Mouse (Mus musculus) 3134 (cell line): Measurements from ENCODE around the gene Ascc2.
"Not testable (repeated sequence)": the region's sequence is repeated elsewhere in the genome, so short reads cannot be mapped to it uniquely, and the experiment has no call there.

ENCODE experiments used
- DNase-seq: peaks from one replicate; pipeline ENCODE4 v3.0.0-alpha.2; 2011; ENCODE audit warnings: low spot score; ENCODE audit not compliant: insufficient read length; ENCODE audit errors: extremely low read depth

The Ascc2 gene

GRCm38 (mm10) chr11:4680126-4680525 lies 42.6 kb downstream of the Ascc2 start:
- DNase-seq, result no peak

- DNase-seq, result no peak
Measured at GRCm38 (mm10) chr11:4683516-4683915, 46.0 kb downstream of the Ascc2 start.

- no peak for DNase-seq
Measured at GRCm38 (mm10) chr11:4684186-4684585, 46.6 kb downstream of the Ascc2 start.

DNA sequence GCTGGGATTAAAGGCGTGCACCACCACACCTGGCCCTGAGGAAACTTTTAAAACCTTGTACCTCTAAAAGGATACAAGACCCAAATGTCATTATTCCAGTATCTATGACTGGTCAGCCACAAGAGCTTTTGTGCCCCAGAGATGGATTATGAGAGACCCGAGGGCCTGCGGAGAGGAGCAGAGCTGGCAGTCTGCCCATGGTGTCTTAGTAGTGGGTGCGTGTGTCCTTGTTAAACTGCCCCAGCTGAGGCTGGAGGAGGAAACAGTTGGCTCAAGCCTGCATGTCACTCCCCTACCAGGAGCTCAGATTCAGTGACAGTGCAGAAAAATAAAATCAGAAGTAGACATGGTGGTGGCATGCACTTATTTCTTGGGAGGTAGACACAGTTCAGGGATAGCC lies 47.5 kb downstream of the Ascc2 start:
- DNase-seq, result no peak

GRCm38 (mm10) chr11:4685510-4685909 lies 48.0 kb downstream of the Ascc2 start:
- DNase-seq, result no peak

DNA sequence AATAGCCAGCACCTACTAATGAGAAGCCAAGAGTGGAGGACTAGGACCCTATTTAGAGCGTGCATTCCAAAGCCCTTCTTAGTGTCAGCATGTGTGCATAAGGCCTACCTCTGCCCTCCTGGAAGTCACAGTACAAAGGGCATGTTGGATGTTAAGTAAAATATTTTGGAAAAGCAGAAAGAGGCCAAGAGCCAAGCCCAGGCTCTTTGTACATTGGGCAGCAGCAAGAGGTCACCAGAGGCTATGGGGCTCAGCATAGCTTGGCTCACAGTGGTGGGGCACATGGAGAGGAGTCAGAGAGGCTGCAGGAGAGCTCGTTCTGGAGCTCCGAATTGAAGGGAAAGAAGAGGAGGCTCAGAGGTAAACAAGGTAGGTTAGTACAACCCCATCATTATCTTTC lies 49.5 kb downstream of the Ascc2 start:
- no peak for DNase-seq

DNA sequence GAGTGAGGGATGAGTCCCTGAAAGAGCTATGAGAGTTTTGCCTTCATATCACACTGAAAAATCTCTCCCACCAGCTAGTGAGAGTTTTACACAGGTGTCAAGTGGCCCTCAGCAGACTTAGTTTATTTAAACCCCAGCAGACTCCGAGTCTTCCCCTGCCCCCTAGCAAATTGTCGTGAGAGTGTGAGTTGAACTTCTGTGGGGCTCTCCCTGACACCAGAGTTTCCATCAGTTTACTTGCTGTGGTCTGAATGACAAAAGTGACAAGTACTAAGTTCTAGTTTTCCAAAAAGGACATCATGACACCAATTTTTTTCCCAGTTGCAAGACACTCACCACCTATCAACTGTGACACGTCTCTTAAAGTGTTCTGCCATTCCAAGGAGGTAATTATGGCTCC lies 50.3 kb downstream of the Ascc2 start:
- no peak for DNase-seq

GRCm38 (mm10) chr11:4688632-4689380 lies 51.3 kb downstream of the Ascc2 start:
- no peak for DNase-seq

DNA sequence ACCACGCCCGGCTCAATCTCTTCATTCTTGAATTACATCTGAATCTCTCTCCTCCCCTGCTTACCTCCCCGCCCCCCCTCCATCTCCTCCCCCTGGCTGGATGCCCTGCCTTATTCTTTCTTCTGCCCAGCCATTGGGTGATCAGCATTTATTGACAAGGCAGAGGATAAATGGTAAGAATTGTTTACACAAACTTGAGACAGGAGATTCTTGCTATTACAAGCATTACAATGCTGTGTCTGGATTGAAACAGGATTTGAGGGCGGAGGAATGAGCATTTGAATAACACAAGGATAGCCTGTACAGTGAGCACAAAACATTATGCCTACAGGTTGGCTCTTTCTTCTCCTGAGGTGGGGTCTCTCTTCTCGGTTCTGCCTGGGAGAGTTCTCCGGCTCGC lies 52.8 kb downstream of the Ascc2 start:
- no peak for DNase-seq

DNA sequence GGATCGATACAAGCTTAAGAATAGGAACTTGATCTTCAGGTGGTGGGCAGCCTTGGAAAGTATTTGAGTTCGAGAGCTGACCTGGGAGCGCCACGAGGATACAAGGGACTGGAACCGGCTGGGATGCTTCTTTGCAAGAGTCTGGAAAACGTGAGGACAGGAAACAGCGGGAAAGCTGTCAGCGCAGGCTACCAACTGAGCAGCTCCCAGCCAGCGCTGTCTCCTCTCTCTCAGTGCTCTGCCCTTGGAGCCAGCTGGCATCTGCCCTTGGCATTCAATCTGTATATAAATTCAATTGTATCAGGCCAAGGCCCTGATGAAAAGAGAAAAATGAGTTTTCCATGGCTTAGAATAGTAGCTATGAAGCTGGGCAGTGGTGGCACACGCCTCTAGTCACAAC lies 53.7 kb downstream of the Ascc2 start:
- no peak for DNase-seq

DNA sequence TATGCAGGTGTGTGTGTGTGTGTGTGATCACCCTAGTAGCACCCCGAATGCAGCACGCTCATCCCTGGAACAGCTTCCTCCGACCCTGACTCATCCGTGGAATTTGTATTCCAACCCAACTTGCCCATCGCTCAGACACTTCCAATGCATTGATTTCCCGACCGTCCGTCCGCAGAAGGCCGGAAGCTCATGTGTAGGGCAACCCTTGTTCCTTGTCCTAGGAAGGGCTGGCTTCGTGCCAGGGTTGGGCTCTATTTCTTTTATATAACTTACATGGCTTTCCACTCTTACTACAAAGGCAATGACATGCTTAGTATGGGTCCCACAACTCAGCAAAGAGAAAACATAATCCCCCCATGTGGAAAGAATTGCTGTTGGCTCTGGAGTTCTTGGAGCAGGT lies 54.6 kb downstream of the Ascc2 start:
- no peak for DNase-seq

DNA sequence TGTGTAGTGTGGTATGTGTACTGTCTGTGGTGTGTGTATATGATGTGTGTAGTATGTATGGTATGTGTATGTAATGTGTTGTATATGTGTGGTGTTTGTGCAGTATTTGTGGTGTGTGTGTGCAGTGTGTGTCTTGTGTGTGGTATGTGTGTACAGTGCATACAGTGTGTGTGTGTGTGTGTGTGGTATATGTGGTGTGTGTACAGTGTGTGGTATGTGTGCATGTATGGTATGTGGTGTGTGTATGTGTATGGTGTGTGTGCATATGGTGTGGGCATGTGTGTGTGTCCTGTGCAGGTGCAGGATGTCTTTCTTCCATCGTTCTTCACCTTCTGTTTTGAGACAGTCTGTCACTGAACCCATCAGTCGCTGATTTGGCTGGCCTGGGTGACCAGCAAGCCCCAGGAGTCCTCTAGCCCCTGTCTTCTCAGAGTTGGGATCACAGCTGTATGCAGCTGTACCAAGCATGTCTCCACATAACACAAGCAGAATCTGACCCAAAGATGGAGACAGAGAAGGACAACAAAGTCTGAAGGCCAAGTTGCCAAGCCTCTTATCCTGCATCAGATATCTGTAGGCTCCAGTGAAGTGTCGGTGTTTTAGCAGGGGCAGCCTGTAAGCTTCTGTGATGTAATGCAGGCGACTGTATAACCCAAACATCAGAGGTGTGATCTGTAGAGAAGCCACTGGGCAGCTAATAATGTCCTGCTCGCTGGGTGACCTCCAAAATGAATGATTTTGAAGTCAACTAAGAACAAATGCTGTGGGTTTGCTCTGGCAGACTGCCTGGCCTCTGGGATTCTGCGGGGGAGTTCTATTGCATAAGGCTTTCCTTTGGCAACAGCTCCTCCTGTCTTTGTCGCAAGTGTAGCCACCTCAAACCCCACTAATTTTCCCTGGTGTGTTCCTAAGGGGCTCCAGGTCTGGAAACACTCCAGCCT lies 59.8 kb downstream of the Ascc2 start:
- DNase-seq, result peak; percentile 65

GRCm38 (mm10) chr11:4700726-4701125 lies 63.2 kb downstream of the Ascc2 start:
- peak; percentile 75 for DNase-seq

DNA sequence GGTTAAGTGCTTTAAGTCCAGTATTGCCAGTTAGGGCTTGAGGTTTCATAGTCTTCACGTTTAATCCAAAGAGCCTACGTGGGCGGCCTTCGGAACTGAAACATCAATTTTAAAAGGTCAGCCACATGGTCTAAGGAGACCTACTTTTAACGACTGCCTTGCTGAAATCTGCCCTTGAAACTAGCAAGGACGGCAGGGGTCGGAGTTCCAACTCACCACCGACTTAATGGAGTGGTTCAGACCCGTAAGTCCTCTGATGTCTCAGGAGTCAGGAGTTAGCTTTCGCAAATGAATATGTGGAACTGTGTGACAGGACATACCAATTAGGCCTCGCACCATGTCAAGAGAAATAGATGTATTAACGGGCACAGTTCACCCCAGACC lies 66.1 kb downstream of the Ascc2 start:
- no peak for DNase-seq

GRCm38 (mm10) chr11:4704072-4704964 lies 66.8 kb downstream of the Ascc2 start, which contains the start of the genes Uqcr10 and Zmat5:
Uqcr10 (minus strand) TSS chr11:4704342.
Zmat5 (plus strand) TSS chr11:4704678.
- DNase-seq, result peak; percentile 91

GRCm38 (mm10) chr11:4705178-4705577 lies 67.6 kb downstream of the Ascc2 start:
- no peak for DNase-seq

DNA sequence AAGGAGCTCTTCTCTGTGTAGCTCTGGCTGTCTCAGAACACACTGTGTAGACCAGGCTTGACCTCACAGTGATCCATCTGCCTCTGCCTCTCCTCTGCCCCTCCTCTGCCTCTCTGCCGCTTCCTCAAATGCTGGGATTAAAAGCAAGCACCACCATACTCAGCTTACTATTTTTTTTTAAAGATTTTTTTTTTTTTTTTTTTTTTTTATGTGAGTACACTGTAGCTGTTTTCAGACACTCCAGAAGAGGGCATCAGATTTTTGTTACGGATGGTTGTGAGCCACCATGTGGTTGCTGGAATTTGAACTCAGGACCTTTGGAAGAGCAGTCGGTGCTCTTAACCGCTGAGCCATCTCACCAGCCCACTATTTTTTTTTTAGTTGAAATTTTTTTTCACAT lies 72.6 kb downstream of the Ascc2 start:
- not testable (repeated sequence) for DNase-seq

DNA sequence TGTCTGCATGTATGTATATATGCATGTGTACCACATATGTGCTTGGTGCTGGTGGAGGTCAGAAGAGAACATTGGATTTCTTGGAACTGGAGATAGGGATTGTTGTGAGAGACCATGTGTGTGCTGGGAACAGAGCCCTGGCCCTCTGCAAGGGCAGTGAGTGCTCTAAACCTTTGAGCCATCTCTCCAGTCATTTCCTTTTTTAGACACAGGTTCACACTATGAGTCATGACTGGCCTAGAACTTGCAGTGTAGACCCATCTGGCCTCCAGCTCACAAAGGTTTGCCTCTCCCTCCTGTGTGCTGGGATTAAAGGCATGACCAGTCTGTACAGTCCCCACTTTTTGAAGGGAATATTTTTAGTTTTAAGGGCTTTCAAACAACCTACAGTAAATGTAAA lies 75.3 kb downstream of the Ascc2 start:
- no peak for DNase-seq

DNA sequence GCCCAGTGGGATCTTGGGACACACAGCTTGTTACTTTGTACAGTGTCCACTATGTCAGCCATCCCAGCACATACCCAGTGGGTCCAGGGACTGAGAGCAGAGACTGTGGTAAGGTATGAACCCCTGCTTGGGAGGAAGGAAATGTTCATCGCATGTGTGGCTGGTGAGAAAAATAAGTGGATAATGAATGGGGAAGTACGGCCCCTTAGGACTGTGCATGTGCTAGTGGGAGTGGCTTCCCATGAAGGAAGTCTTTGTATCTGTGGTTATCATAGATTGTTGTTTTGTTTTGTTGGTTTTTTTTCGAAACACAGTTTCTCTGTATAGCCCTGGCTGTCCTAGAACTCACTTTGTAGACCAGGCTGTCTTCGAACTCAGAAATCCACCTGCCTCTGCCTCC lies 77.2 kb downstream of the Ascc2 start:
- no peak for DNase-seq

DNA sequence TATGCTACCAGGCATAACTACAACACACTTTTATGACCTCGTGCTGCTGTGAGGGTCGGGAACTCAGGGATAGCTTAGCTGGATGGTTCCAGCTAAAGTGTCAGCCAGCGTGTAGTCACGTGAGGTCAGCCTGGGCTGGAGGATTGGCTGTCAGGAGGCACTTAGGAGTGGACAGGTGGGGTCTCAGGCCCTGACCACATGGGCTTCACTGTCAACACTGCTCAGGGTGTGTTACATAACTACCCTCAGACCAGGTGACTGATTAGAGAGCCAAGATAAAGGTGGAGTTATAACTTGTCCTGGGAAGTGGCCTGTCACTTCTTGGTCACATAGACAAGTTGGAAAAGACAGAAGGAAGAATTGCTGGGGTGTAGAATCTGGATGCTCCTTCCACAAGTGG lies 78.0 kb downstream of the Ascc2 start:
- DNase-seq, result no peak
